Mouse (Mus musculus) heart, embryonic 15.5 days (tissue): ENCODE data around the gene Gm20538. TPM values are rescaled to one million over a fixed set of nuclear protein-coding genes. Genes with fewer than 3 reads are reported as not detected.
A peak's percentile ranks its signal among the peaks of the same experiment; 100 is the strongest.

Experiments used
- ATAC-seq: fragments of 200-750 bp; cut with Nextera tagmentation; replicated peaks from 2 replicates; pipeline ENCODE4 v1.8.0; 2017; ENCODE audit warnings: low read depth, moderate TSS enrichment; ENCODE audit not compliant: insufficient number of reproducible peaks, insufficient read depth, low FRiP score
- H3K27ac ChIP-seq: fragments of 300-500 bp; sonication (generic); 2 replicates; pipeline ENCODE4 v1.5.1; 2015; ENCODE audit warnings: mild to moderate bottlenecking, inconsistent platforms
- H3K27me3 ChIP-seq: fragments of 300-500 bp; sonication (generic); 2 replicates; pipeline ENCODE4 v1.6.1; 2015; ENCODE audit warnings: inconsistent platforms
- H3K36me3 ChIP-seq: fragments of 300-500 bp; sonication (generic); 2 replicates; pipeline ENCODE4 v1.6.1; 2015; ENCODE audit warnings: mild to moderate bottlenecking, inconsistent platforms
- H3K4me1 ChIP-seq: fragments of 300-500 bp; sonication (generic); replicated peaks from 2 replicates; pipeline ENCODE4 v1.6.1; 2015; ENCODE audit warnings: inconsistent platforms
- H3K4me2 ChIP-seq: fragments of 300-500 bp; sonication (generic); 2 replicates; pipeline ENCODE4 v1.6.1; 2015; ENCODE audit warnings: inconsistent platforms, mild to moderate bottlenecking, moderate library complexity
- H3K4me3 ChIP-seq: fragments of 300-500 bp; sonication (generic); 2 replicates; pipeline ENCODE4 v1.5.1; 2015; ENCODE audit warnings: mild to moderate bottlenecking, inconsistent platforms
- H3K9ac ChIP-seq: fragments of 300-500 bp; sonication (generic); 2 replicates; pipeline ENCODE4 v1.6.1; 2015; ENCODE audit warnings: mild to moderate bottlenecking, inconsistent platforms
- H3K9me3 ChIP-seq: fragments of 300-500 bp; sonication (generic); replicated peaks from 2 replicates; pipeline ENCODE4 v1.6.1; 2016; ENCODE audit warnings: inconsistent platforms
- WGBS: fragments of 180-500 bp; shearing (Covaris S2); methylation state at CpG from one replicate; pipeline ENCODE4 v1.1.7; 2015; ENCODE audit warnings: mixed read lengths; 5-methylcytosine and 5-hydroxymethylcytosine counted together
- polyA plus RNA-seq: library from polyadenylated mRNA; unstranded; fragments of >200 nt; fragmentation: Nextera tagmentation; extraction: Ambion mirVana; gene quantifications from 2 replicates; pipeline ENCODE4 v1.2.1, GENCODE M21; 2015

The Gm20538 gene
- polyA plus RNA-seq, 1 experiment from 2014 or later = not detected

- Histone ChIP-seq H3K4me1 (peaks cover 26% of the 10 kb centered on the region), H3K36me3 (no peaks in the 10 kb centered on the region), H3K4me3 (peak overlapping the region; percentile 58), H3K27ac (no peak overlapping the region), H3K27me3 (peaks cover 74% of the 10 kb centered on the region), H3K9ac (no peak overlapping the region), H3K9me3 (no peaks in the 10 kb centered on the region), H3K4me2 (peak overlapping the region; percentile 98)
- WGBS = 6% methylated on average over 12 of the region's 12 CpGs
- ATAC-seq = no peak
Measured at GRCm38 (mm10) chr19:44510534-44511175, 42.0 kb downstream of the Gm20538 start.

DNA sequence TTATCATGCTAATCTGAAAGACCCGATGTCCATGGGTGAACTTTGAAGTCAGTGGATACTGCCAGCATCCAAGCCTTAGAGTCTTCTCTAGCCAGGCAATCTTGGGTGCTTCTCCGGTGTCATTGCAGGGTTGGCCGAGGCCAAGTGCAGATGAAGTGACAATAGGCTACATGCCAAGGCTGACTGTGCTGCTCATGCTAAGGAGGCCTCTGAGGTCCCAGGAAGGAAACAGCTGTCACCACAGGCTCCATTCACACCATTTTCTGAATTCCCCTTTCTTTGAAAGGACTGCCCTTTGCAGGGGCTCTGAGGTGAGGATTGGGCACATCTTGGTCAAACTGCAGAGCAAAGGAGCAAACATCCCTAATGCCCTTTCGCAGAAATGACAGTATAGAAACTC, 49.9 kb downstream of the Gm20538 start:
- Histone ChIP-seq H3K4me1 (peaks cover 5% of the 10 kb centered on the region; the same call in 1 of the 2 replicates), H3K36me3 (no peaks in the 10 kb centered on the region), H3K27me3 (peaks cover 17% of the 10 kb centered on the region), H3K4me3 (no peak overlapping the region), H3K4me2 (no peak overlapping the region), H3K9me3 (no peaks in the 10 kb centered on the region), H3K9ac (no peak overlapping the region), H3K27ac (no peak overlapping the region)
- WGBS = 54% methylated on average over 4 of the region's 4 CpGs
- no peak for ATAC-seq

GRCm38 (mm10) chr19:44501925-44502324, 50.7 kb downstream of the Gm20538 start:
- no peak overlapping the region for H3K4me3 ChIP-seq
- H3K36me3 ChIP-seq = no peaks in the 10 kb centered on the region
- H3K4me1 ChIP-seq = peaks cover 5% of the 10 kb centered on the region; the same call in 1 of the 2 replicates
- H3K9ac ChIP-seq = no peak overlapping the region
- H3K4me2 ChIP-seq = no peak overlapping the region
- no peaks in the 10 kb centered on the region for H3K9me3 ChIP-seq
- 77% methylated on average over 6 of the region's 6 CpGs for WGBS
- no peak for ATAC-seq
- H3K27me3 ChIP-seq = peaks cover 14% of the 10 kb centered on the region
- no peak overlapping the region for H3K27ac ChIP-seq

DNA sequence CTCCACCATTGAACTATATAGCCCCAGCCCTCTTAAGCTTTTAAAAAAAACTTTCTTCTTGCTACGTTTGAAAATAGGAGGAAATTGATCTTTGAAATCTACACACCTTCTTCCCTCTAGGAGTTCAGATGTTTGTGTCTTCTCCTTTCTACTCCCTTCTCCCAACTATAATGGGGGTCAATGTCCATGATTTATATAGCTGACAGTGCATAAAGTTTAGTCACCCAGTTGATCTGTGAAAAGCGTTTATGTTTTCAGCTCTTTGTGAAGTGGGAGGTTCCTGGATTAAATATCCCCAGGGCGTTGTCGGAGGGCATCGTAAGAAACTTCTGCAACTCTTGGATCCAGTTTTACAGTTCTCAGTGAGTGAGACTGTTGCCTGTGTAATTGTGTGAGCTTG, 52.4 kb downstream of the Gm20538 start:
- Histone ChIP-seq H3K4me3 (no peak overlapping the region), H3K27me3 (peaks cover 13% of the 10 kb centered on the region)

DNA sequence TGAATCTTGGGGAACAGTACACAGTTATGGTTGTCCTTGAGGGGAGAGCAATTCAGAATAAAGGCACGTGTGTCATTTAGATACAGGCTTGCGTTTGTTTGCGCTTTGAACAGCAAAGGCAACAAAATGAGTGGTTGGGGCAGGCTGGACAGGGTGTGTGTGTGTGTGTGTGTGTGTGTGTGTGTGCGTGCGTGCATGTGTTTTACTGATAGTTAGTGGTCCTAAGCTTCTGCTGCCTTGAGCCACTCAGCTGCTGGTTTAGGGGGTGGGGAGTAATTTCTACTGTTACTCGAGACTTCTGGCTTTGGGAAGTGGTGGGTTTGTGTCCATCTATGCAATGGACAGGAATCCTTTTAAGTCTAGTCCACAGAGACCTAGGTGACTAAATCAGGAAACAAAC, 53.7 kb downstream of the Gm20538 start:
- no peak for ATAC-seq
- no peaks in the 10 kb centered on the region for H3K9me3 ChIP-seq
- H3K4me2 ChIP-seq = no peak overlapping the region
- 61% methylated on average over 6 of the region's 6 CpGs for WGBS
- peaks cover 21% of the 10 kb centered on the region for H3K27me3 ChIP-seq
- no peak overlapping the region for H3K27ac ChIP-seq
- H3K4me3 ChIP-seq = no peak overlapping the region
- no peak overlapping the region for H3K9ac ChIP-seq
- H3K4me1 ChIP-seq = peaks cover 5% of the 10 kb centered on the region; the same call in 1 of the 2 replicates
- H3K36me3 ChIP-seq = no peaks in the 10 kb centered on the region

More for the DNA sequence above, 52.4 kb downstream of the Gm20538 start:
- no peak overlapping the region for H3K4me2 ChIP-seq
- H3K9ac ChIP-seq = no peak overlapping the region
- no peak overlapping the region for H3K27ac ChIP-seq
- no peaks in the 10 kb centered on the region for H3K36me3 ChIP-seq
- H3K4me1 ChIP-seq = peaks cover 5% of the 10 kb centered on the region; the same call in 1 of the 2 replicates
- 63% methylated on average over 5 of the region's 5 CpGs for WGBS
- ATAC-seq = no peak
- no peaks in the 10 kb centered on the region for H3K9me3 ChIP-seq

- H3K36me3 ChIP-seq = no peaks in the 10 kb centered on the region
- 76% methylated on average over 10 of the region's 10 CpGs for WGBS
- H3K4me3 ChIP-seq = no peak overlapping the region
- no peaks in the 10 kb centered on the region for H3K9me3 ChIP-seq
- no peak overlapping the region for H3K9ac ChIP-seq
- H3K27ac ChIP-seq = no peak overlapping the region
- no peak for ATAC-seq
- H3K4me2 ChIP-seq = no peak overlapping the region
- no peaks in the 10 kb centered on the region for H3K4me1 ChIP-seq
- peaks cover 27% of the 10 kb centered on the region for H3K27me3 ChIP-seq
Measured at GRCm38 (mm10) chr19:44496941-44497340, 55.7 kb downstream of the Gm20538 start.

DNA sequence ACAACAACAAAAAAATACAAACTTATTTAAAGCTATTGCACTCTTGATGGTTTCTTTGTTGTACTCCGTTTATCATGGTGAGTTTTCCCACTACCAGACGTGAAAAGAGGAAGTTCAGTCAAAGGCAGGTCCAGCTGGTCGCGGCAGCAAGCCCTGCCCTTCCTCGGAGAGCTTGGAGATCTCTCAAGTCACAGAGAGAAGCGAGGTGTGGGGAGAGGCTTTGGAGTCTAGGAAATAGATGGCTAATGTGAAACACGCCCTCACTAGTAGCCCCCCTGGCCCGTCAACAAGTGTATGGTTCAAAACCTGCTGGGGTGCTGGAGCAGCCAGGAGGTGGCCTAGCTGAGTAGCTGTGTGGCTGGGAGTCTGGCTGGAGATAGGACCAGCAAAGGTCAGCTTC, 56.1 kb downstream of the Gm20538 start:
- Histone ChIP-seq H3K9me3 (no peaks in the 10 kb centered on the region), H3K4me3 (no peak overlapping the region), H3K4me2 (no peak overlapping the region), H3K4me1 (no peaks in the 10 kb centered on the region), H3K9ac (no peak overlapping the region), H3K27ac (no peak overlapping the region), H3K36me3 (no peaks in the 10 kb centered on the region), H3K27me3 (peaks cover 29% of the 10 kb centered on the region)
- no peak for ATAC-seq
- WGBS = 43% methylated on average over 8 of the region's 8 CpGs

Other genes with a start within 250 kb of the Gm20538 start
- gene Scd4, start 219.7 kb downstream of the Gm20538 start, polyA plus RNA-seq = 2.5 TPM in 2 replicates
- 0.93 and 1.8 TPM in 2 replicates for gene Scd1, start 145.0 kb downstream of the Gm20538 start, polyA plus RNA-seq
- gene Wnt8b, start 59.4 kb downstream of the Gm20538 start, polyA plus RNA-seq = not detected in 2 replicates
- gene Sec31b, start 7.0 kb downstream of the Gm20538 start, polyA plus RNA-seq = 1.7 and 1.9 TPM in 2 replicates
- gene Ndufb8, start 2.6 kb upstream of the Gm20538 start, polyA plus RNA-seq = 947 and 1,069 TPM in 2 replicates
- 20.1 and 23.4 TPM in 2 replicates for gene Hif1an, start 10.0 kb upstream of the Gm20538 start, polyA plus RNA-seq
- gene Pax2, start 203.2 kb upstream of the Gm20538 start, polyA plus RNA-seq = not detected in 2 replicates